In the genomic region with DNA sequence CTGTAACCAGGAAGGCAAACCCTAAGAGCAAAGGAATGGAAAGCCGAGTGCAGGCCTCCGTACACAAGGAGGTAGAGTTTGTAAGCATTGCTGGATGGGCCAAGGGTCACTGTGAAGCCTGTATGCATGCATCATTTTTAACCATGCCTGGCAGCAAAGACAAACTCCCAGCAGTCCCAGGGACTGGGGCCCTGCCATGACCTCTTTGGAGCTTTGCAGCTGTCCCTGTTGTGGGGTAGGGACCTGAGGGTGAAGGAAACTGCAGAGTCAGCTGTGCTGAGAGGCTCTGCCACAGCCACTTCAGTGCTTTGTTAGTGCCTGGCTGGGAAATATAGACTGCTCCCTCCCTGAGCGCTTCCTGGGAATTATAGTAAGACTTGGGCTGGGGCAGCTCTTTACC, we compare ENCODE assay signal across 13 mouse cellular contexts. TPM values are rescaled to one million over a fixed set of nuclear protein-coding genes. Genes with fewer than 3 reads are reported as not detected.
DNase-seq lines count a peak whose midpoint lies in the region; ATAC-seq lines count a peak whose summit lies in the region.
"Had no signal": no experiment of that assay in that cellular context is flagged by ENCODE, and none has a peak within 500 bp of the region (broad histone marks: within the 10 kb centered on the region; RNA-seq: fewer than 3 reads in every experiment).

No protein-coding gene starts in this region.

- H3K4me3 ChIP-seq in kidney, embryonic 15.5 days (replicated peaks), result no peak overlapping the region
- no peak overlapping the region for H3K4me3 ChIP-seq in brown adipose tissue, adult 24 weeks (ENCODE audit: insufficient read depth, low read depth, low read length)
- H3K4me3 ChIP-seq in embryonic facial prominence, embryonic 14.5 days (ENCODE audit: low read depth, low read length), result no peak overlapping the region

- ATAC-seq in kidney, embryonic 15.5 days (replicated peaks; ENCODE audit: low FRiP score), result no peak
- peak; percentile 56; the same call in 1 of the 2 replicates for ATAC-seq in embryonic facial prominence, embryonic 14.5 days (ENCODE audit: low read depth)
- no peak for ATAC-seq in activated CD4-positive, CD25-positive, alpha-beta regulatory T cell, adult 4 months

- peaks cover 12% of the 10 kb centered on the region for H3K4me1 ChIP-seq in kidney, embryonic 15.5 days
- no peaks in the 10 kb centered on the region for H3K4me1 ChIP-seq in brown adipose tissue, adult 24 weeks (ENCODE audit: control insufficient read depth, insufficient read depth, insufficient read length, low read length)
- H3K4me1 ChIP-seq in embryonic facial prominence, embryonic 14.5 days (ENCODE audit: control insufficient read depth, insufficient read depth, low read length), result peaks cover 12% of the 10 kb centered on the region

- no peak overlapping the region for H3K4me2 ChIP-seq in kidney, embryonic 15.5 days
- no peak overlapping the region for H3K4me2 ChIP-seq in embryonic facial prominence, embryonic 14.5 days (ENCODE audit: low read depth, low read length)
- H3K4me2 ChIP-seq: hindbrain, embryonic 14.5 days had no signal

- H3K27ac ChIP-seq in kidney, embryonic 15.5 days, result peak overlapping the region; percentile 28; the same call in 1 of the 2 replicates
- H3K27ac ChIP-seq in brown adipose tissue, adult 24 weeks (replicated peaks; ENCODE audit: low read depth, low read length), result 0 out of 2 replicates have a peak overlapping the region, but pooled peaks have one; percentile 5
- 0 out of 2 replicates have a peak overlapping the region, but pooled peaks have one; percentile 1 for H3K27ac ChIP-seq in embryonic facial prominence, embryonic 14.5 days (replicated peaks; ENCODE audit: low read depth, low read length)
- H3K27ac ChIP-seq: hindbrain, embryonic 14.5 days had no signal

- no peaks in the 10 kb centered on the region for H3K27me3 ChIP-seq in kidney, embryonic 15.5 days
- H3K27me3 ChIP-seq in embryonic facial prominence, embryonic 14.5 days (replicated peaks; ENCODE audit: control insufficient read depth, insufficient read depth, low read length), result no peaks in the 10 kb centered on the region

- H3K36me3 ChIP-seq in kidney, embryonic 15.5 days, result no peaks in the 10 kb centered on the region
- no peaks in the 10 kb centered on the region for H3K36me3 ChIP-seq in embryonic facial prominence, embryonic 14.5 days (ENCODE audit: control insufficient read depth, insufficient read depth, low read length)
- H3K36me3 ChIP-seq: G1E had no signal

- DNase-seq in kidney, adult 11 months, result no peak
- no peak for DNase-seq in embryonic facial prominence, embryonic 14.5 days (ENCODE audit: low spot score)
- peak; percentile 55 for DNase-seq in retina, embryonic 14.5 days (ENCODE audit: low spot score)
- DNase-seq in left cerebral cortex, adult 8-10 months (ENCODE audit: low spot score in 2 of 2), result no peak
- DNase-seq: cerebellum, adult 18-20 months; lung, postnatal 4 days; right cerebral cortex, adult 18-20 months had no signal

- H3K9me3 ChIP-seq in kidney, embryonic 15.5 days (replicated peaks), result no peaks in the 10 kb centered on the region
- H3K9me3 ChIP-seq in embryonic facial prominence, embryonic 14.5 days (ENCODE audit: control insufficient read depth, low read length), result no peaks in the 10 kb centered on the region

- no peak overlapping the region for H3K9ac ChIP-seq in kidney, embryonic 15.5 days
- H3K9ac ChIP-seq in embryonic facial prominence, embryonic 14.5 days (ENCODE audit: low read depth, low read length), result no peak overlapping the region
- H3K9ac ChIP-seq: hindbrain, embryonic 14.5 days had no signal

- WGBS in kidney, embryonic 15.5 days, result 44% methylated on average over 3 of the region's 3 CpGs
- WGBS in embryonic facial prominence, embryonic 14.5 days, result 48% methylated on average over 3 of the region's 3 CpGs

RNA-seq across cellular contexts. Expression of gene Dlec1, which starts 8.4 kb away (rescaled TPM):
- 2.6 and 6.2 TPM in 2 replicates for polyA plus RNA-seq in kidney, embryonic 15.5 days (2015; fragmentation: Nextera tagmentation; extraction: Ambion mirVana)
- 0.46 and 1.4 TPM in 2 replicates for polyA plus RNA-seq in brown adipose tissue, adult 24 weeks (2012; ENCODE audit: insufficient read depth, insufficient read length, missing spikeins)
- 1.3 and 1.8 TPM in 2 replicates for polyA plus RNA-seq in embryonic facial prominence, embryonic 14.5 days (2014; fragmentation: Nextera tagmentation; extraction: Ambion mirVana)
- 1 to 10 TPM; 1.7 to 8.5 (median 2.7) TPM for total RNA-seq in left cerebral cortex, adult 8-10 months (2022)
- under 1 TPM in 1 of 2 experiments, not detected in 1; 0.52 TPM for polyA plus RNA-seq in activated CD4-positive, CD25-positive, alpha-beta regulatory T cell, adult 4 months (2017; shearing (Covaris generic))
- total RNA-seq: G1E had no signal
- polyA plus RNA-seq: G1E had no signal

RNA-seq across cellular contexts. Expression of gene Plcd1, which starts 17.3 kb away (rescaled TPM):
- 20.0 and 20.1 TPM in 2 replicates for polyA plus RNA-seq in kidney, embryonic 15.5 days (2015; fragmentation: Nextera tagmentation; extraction: Ambion mirVana)
- 12.0 and 17.2 TPM in 2 replicates for polyA plus RNA-seq in brown adipose tissue, adult 24 weeks (2012; ENCODE audit: insufficient read depth, insufficient read length, missing spikeins)
- polyA plus RNA-seq in embryonic facial prominence, embryonic 14.5 days (2014; fragmentation: Nextera tagmentation; extraction: Ambion mirVana), result 43.5 and 45.2 TPM in 2 replicates
- 10 to 100 TPM; 13.4 to 15.3 (median 14.4) TPM for total RNA-seq in left cerebral cortex, adult 8-10 months (2022)
- 1 to 10 TPM; 2.3 to 4.5 TPM for polyA plus RNA-seq in activated CD4-positive, CD25-positive, alpha-beta regulatory T cell, adult 4 months (2017; shearing (Covaris generic))
- total RNA-seq: G1E had no signal
- polyA plus RNA-seq: G1E had no signal

RNA-seq across cellular contexts. Expression of gene Acaa1b, which starts 46.3 kb away (rescaled TPM):
- polyA plus RNA-seq in kidney, embryonic 15.5 days (2015; fragmentation: Nextera tagmentation; extraction: Ambion mirVana), result 26.9 and 30.5 TPM in 2 replicates
- 25.2 and 31.9 TPM in 2 replicates for polyA plus RNA-seq in brown adipose tissue, adult 24 weeks (2012; ENCODE audit: insufficient read depth, insufficient read length, missing spikeins)
- polyA plus RNA-seq in embryonic facial prominence, embryonic 14.5 days (2014; fragmentation: Nextera tagmentation; extraction: Ambion mirVana), result 1.9 and 2.6 TPM in 2 replicates
- total RNA-seq in left cerebral cortex, adult 8-10 months (2022), result 1 to 10 TPM; 1.0 to 2.5 (median 2.0) TPM
- polyA plus RNA-seq in activated CD4-positive, CD25-positive, alpha-beta regulatory T cell, adult 4 months (2017; shearing (Covaris generic)), result not detected
- total RNA-seq: G1E had no signal
- polyA plus RNA-seq: G1E had no signal

RNA-seq across cellular contexts. Expression of gene Gm47289, which starts 48.3 kb away (rescaled TPM):
- not detected in 2 replicates for polyA plus RNA-seq in kidney, embryonic 15.5 days (2015; fragmentation: Nextera tagmentation; extraction: Ambion mirVana)
- polyA plus RNA-seq in brown adipose tissue, adult 24 weeks (2012; ENCODE audit: insufficient read depth, insufficient read length, missing spikeins), result not detected in 2 replicates
- polyA plus RNA-seq in embryonic facial prominence, embryonic 14.5 days (2014; fragmentation: Nextera tagmentation; extraction: Ambion mirVana), result not detected in 2 replicates
- not detected for total RNA-seq in left cerebral cortex, adult 8-10 months (2022)
- polyA plus RNA-seq in activated CD4-positive, CD25-positive, alpha-beta regulatory T cell, adult 4 months (2017; shearing (Covaris generic)), result under 1 TPM in 1 of 2 experiments, not detected in 1; 0.13 TPM
- total RNA-seq: liver, adult 2 months had no signal
- polyA plus RNA-seq: G1E; hindbrain, embryonic 14.5 days; liver, adult 2 months had no signal

RNA-seq across cellular contexts. Expression of gene Vill, which starts 58.1 kb away (rescaled TPM):
- polyA plus RNA-seq in kidney, embryonic 15.5 days (2015; fragmentation: Nextera tagmentation; extraction: Ambion mirVana), result 36.4 and 46.2 TPM in 2 replicates
- polyA plus RNA-seq in brown adipose tissue, adult 24 weeks (2012; ENCODE audit: insufficient read depth, insufficient read length, missing spikeins), result 1.8 TPM in 1 of 2 replicates, not detected in the other
- 15.0 and 19.7 TPM in 2 replicates for polyA plus RNA-seq in embryonic facial prominence, embryonic 14.5 days (2014; fragmentation: Nextera tagmentation; extraction: Ambion mirVana)
- 1 to 10 TPM; 5.3 to 7.6 (median 7.3) TPM for total RNA-seq in left cerebral cortex, adult 8-10 months (2022)
- polyA plus RNA-seq in activated CD4-positive, CD25-positive, alpha-beta regulatory T cell, adult 4 months (2017; shearing (Covaris generic)), result 10 to 100 TPM; 13.0 to 14.8 TPM
- total RNA-seq: G1E had no signal
- polyA plus RNA-seq: G1E had no signal
